Mouse (Mus musculus) large intestine, adult 2 months (tissue): ENCODE results near the gene Olfr530. TPM values are rescaled to one million over a fixed set of nuclear protein-coding genes. Genes with fewer than 3 reads are reported as not detected.

ENCODE experiments used
- DNase-seq: peaks from one replicate; pipeline ENCODE4 v3.0.0-alpha.2; 2012; ENCODE audit warnings: low read depth, low spot score
- WGBS: fragments of 180-500 bp; shearing (Covaris S2); methylation state at CpG from one replicate; pipeline ENCODE4 v1.1.7; 2018; 5-methylcytosine and 5-hydroxymethylcytosine counted together
- polyA plus RNA-seq: library from polyadenylated mRNA; depleted of rRNA; stranded (reverse); fragments of >200 nt; gene quantifications from 2 replicates; pipeline ENCODE4 v1.2.3, GENCODE M21; 2012; rRNA removed

Gene Olfr530
- polyA plus RNA-seq, result 0.10 TPM in 1 of 2 replicates, not detected in the other

DNA sequence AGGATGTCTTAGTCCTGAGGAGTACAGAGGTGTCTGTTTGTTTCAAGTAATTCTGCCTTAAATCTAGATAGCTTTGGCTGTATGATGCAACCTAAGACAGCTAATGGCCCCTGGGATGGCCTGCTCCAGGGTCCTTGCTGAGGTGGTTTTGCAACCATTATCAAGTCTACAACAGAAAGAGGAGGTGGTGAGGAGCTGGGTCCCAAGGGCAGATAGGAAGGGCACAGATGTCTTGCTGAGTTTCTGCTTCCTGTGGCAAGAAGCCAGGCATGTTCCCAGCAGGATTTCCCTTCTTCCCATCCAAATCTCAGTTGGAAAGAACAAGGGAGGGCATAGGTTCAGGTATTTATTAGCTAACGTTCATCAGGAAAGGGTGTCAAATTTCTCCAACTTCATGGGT is at the start of gene Olfr530:
TSS of gene Olfr530 (minus strand) at position 101 of the 400 bp plus-strand sequence.
- no peak for DNase-seq
- WGBS, result 16% methylated on average over 1 of the region's 1 CpGs

- WGBS, result 84% methylated on average over 1 of the region's 1 CpGs
- DNase-seq, result no peak
Measured at GRCm38 (mm10) chr7:140421539-140421938, 45.4 kb upstream of the Olfr530 start, which contains the start of gene Olfr532. Olfr532 (minus strand) TSS chr7:140421639.

GRCm38 (mm10) chr7:140402818-140403217 is 26.7 kb upstream of the Olfr530 start, which contains the start of gene Olfr531:
Olfr531 (minus strand) TSS chr7:140402918.
- DNase-seq, result no peak
- 76% methylated on average over 1 of the region's 1 CpGs for WGBS

GRCm38 (mm10) chr7:140376911-140377310 is 780 bp upstream of the Olfr530 start:
- DNase-seq, result no peak
- WGBS, result 91% methylated on average over 2 of the region's 2 CpGs

DNA sequence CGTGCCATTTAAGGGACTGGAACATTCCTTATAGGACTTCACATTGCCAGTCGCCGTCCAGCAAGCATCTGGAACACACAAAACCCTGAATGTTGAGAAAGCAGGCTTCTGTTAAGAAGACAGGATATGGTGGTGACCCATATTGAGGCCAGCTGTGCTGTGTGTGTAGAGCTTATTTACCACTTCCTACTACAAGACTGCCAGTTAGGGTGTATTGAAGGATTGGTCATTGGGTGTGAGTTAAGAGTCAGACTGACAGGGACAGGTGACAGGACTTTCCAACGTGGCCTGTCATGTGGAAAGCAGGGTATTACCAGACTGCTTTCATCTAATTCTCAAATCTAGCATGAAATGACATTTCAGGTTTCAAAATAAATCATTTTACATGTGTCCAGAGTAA is 1.8 kb downstream of the Olfr530 start:
- DNase-seq, result no peak
- 70% methylated on average over 4 of the region's 4 CpGs for WGBS

DNA sequence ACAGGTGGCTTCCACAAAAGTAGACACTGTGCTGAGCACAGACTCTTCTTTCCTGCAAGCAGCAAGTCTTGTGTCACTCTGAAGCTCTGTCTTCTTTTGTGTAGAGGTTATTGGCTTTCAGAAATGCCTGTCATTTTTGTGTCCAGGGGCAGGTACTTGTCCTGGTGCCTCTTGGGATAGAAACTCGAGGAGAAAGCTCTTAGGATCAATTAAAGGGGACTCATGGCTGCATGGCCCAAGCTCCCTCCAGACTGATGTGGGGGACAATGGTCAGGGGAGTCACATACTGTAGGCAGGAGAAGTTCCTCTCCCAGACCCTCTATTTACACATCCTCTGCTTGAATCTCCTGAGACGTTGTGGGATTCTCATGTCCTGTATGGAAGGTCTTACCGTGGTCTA is 14.6 kb downstream of the Olfr530 start, which contains the start of gene Olfr60:
TSS of gene Olfr60 (minus strand) at position 101 of the 400 bp plus-strand sequence.
- DNase-seq, result no peak
- WGBS, result 56% methylated on average over 3 of the region's 3 CpGs

DNA sequence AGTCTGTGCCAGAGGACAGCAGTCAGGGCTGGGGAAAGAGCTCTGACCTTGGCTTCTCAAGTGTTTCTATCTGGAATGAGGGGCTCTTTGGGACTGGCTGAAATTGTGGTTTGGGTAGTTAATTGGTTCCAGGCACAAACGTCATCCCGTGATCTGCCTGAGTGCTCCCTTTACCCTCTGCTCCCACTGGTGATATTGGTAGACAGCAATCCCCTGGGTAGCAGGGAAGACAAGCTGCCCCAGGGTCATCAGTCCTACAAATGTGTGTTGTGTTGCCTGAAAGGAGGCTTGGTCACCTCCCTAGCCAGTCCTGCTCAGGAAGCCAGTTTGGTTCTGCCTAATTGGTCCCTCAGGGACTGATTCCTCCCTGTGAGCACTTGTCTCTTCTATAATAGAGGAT is 42.4 kb downstream of the Olfr530 start, which contains the start of gene Olfr527:
TSS of gene Olfr527 (plus strand) at position 301 of the 400 bp plus-strand sequence.
- DNase-seq, result no peak
- WGBS, result 85% methylated on average over 2 of the region's 2 CpGs

GRCm38 (mm10) chr7:140329766-140330304 is 46.3 kb downstream of the Olfr530 start:
- 33% methylated on average over 1 of the region's 1 CpGs for WGBS
- DNase-seq, result no peak

Other genes starting within 250 kb of the Olfr530 start
- gene Mtg1, start 238.8 kb downstream of the Olfr530 start, polyA plus RNA-seq, result 14.5 and 24.5 TPM in 2 replicates
- gene Sprn, start 221.5 kb downstream of the Olfr530 start, polyA plus RNA-seq, result 0.37 and 0.59 TPM in 2 replicates
- gene Olfr522, start 211.6 kb downstream of the Olfr530 start, polyA plus RNA-seq, result not detected in 2 replicates
- not detected in 2 replicates for gene Olfr523, start 203.1 kb downstream of the Olfr530 start, polyA plus RNA-seq
- gene Olfr524, start 170.4 kb downstream of the Olfr530 start, polyA plus RNA-seq, result 0.06 and 0.07 TPM in 2 replicates
- gene Cd163l1, start 158.1 kb downstream of the Olfr530 start, polyA plus RNA-seq, result 0.43 and 0.78 TPM in 2 replicates
- 0.51 and 0.71 TPM in 2 replicates for gene 5830411N06Rik, start 129.0 kb downstream of the Olfr530 start, polyA plus RNA-seq
- not detected in 2 replicates for gene Olfr525, start 55.5 kb downstream of the Olfr530 start, polyA plus RNA-seq
- gene Olfr527, start 42.3 kb downstream of the Olfr530 start, polyA plus RNA-seq, result not detected in 2 replicates
- gene Olfr60, start 14.7 kb downstream of the Olfr530 start, polyA plus RNA-seq, result 0.57 and 0.93 TPM in 2 replicates
- not detected in 2 replicates for gene Olfr531, start 26.6 kb upstream of the Olfr530 start, polyA plus RNA-seq
- not detected in 2 replicates for gene Olfr532, start 45.3 kb upstream of the Olfr530 start, polyA plus RNA-seq
- not detected in 2 replicates for gene Olfr533, start 87.0 kb upstream of the Olfr530 start, polyA plus RNA-seq
- gene Olfr535, start 107.9 kb upstream of the Olfr530 start, polyA plus RNA-seq, result not detected in 2 replicates
- not detected in 2 replicates for gene Olfr536, start 131.1 kb upstream of the Olfr530 start, polyA plus RNA-seq
- not detected in 2 replicates for gene Olfr538, start 191.6 kb upstream of the Olfr530 start, polyA plus RNA-seq
- gene Olfr46, start 224.9 kb upstream of the Olfr530 start, polyA plus RNA-seq, result not detected in 2 replicates